Mouse (Mus musculus) stomach, postnatal 0 days (tissue): ENCODE measurements around the gene Tulp2.
A peak's percentile ranks its signal among the peaks of the same experiment; 100 is the strongest.

Experiments used
- CTCF ChIP-seq: IDR thresholded peaks from 2 replicates; pipeline ENCODE4 v1.5.1; 2016; ENCODE audit warnings: antibody characterized with exemption, low read depth, mild to moderate bottlenecking, moderate library complexity
- EP300 ChIP-seq: optimal IDR thresholded peaks from 2 replicates; pipeline ENCODE3; 2016; ENCODE audit warnings: antibody characterized with exemption

DNA sequence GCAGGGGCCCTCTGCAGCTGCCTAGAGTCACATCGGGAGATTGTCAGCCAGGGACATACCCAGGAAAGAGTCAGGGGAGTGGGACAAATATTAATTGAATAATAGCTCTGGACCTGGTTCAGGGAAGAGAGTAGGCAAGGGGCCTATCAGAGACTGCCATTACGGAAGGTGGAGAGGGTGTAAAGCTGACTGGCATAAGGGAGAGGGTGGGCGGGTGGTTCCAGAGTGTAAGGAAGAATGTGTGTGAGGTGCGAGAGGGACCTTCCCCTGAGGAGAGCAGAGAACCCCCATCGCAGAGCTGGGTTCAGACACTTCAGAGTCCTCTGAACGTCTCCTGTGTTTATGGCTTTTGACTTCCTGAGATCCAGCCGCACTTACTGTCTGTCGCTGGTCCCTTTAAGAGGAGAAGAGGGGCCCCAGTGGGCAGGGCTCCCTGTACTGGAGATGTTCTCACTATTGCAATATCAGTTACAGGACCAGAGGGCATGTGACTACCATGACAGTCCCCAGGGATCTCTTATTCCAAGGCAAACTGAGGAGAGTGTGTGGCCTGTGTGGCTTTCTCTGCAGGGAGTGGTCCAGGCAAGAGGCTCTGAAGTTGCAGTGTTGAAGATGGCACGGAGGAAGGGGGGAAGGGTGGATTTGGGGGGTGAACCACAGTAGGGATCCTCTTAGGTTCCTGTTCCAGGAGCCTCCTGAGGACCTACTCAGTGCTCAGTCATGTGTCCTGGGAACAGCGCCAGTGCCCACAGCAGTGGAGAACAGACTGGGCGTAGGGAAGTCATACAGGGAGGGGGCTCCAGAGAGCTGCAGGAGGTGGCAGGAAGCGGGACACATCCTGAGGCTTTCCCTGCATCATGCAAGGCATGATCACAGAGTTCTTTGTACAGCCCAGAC, 80.2 kb downstream of the Tulp2 start:
- 0 out of 2 replicates have a peak, but pooled peaks have one; percentile 12 for TF ChIP-seq CTCF
- no peak for TF ChIP-seq EP300
